ENCODE assay signal across 9 mouse cellular contexts in the genomic region with DNA sequence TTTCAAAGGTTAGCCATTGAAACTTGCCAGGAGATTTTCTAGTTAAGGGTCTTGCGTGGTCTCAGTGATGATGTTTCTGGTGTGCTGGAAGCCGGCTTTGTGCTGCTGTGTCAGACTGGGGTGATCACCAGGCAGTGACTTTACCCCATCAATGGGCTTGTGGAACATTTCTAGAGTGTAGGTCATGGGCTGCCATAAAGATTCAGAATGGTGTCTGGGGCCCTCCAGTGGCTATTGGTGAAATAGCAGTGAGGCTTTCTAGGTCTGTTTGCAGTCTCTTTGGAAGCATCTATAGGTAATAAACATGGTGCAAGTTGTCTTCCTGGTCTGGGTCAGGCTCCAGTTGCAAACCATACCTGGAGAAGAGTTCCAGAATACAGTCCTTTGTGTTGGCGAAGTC.
DNase-seq lines count a peak whose midpoint lies in the region; ATAC-seq lines count a peak whose summit lies in the region.
"Had no signal": no experiment of that assay in that cellular context is flagged by ENCODE, and none has a peak within 500 bp of the region (broad histone marks: within the 10 kb centered on the region; RNA-seq: fewer than 3 reads in every experiment).

No protein-coding gene starts in this region.

- H3K9ac ChIP-seq in forebrain, embryonic 11.5 days (ENCODE audit: low read length), result no peak overlapping the region
- H3K9ac ChIP-seq in forebrain, embryonic 15.5 days (replicated peaks), result no peak overlapping the region
- H3K9ac ChIP-seq: midbrain, embryonic 12.5 days had no signal

- no peaks in the 10 kb centered on the region for H3K4me1 ChIP-seq in forebrain, embryonic 11.5 days (replicated peaks; ENCODE audit: control insufficient read depth, insufficient read depth, low read length)
- no peaks in the 10 kb centered on the region for H3K4me1 ChIP-seq in forebrain, embryonic 10.5 days
- no peaks in the 10 kb centered on the region for H3K4me1 ChIP-seq in forebrain, embryonic 15.5 days
- H3K4me1 ChIP-seq: midbrain, embryonic 12.5 days had no signal

- H3K27ac ChIP-seq in forebrain, embryonic 11.5 days (ENCODE audit: low read depth, low read length), result no peak overlapping the region
- no peak overlapping the region for H3K27ac ChIP-seq in forebrain, embryonic 10.5 days
- H3K27ac ChIP-seq in forebrain, embryonic 15.5 days (replicated peaks), result no peak overlapping the region
- H3K27ac ChIP-seq: midbrain, embryonic 12.5 days had no signal

- ATAC-seq in forebrain, embryonic 11.5 days (replicated peaks; ENCODE audit: low FRiP score), result peak; percentile 33; the same call in 1 of the 2 replicates
- 0 out of 2 replicates have a peak, but pooled peaks have one; percentile 51 for ATAC-seq in forebrain, embryonic 15.5 days (replicated peaks)

- H3K27me3 ChIP-seq in forebrain, embryonic 11.5 days (ENCODE audit: control insufficient read depth, insufficient read depth, low read length), result no peaks in the 10 kb centered on the region
- no peaks in the 10 kb centered on the region for H3K27me3 ChIP-seq in forebrain, embryonic 10.5 days (ENCODE audit: poor library complexity, severe bottlenecking)
- H3K27me3 ChIP-seq in forebrain, embryonic 15.5 days, result no peaks in the 10 kb centered on the region
- H3K27me3 ChIP-seq: midbrain, embryonic 12.5 days had no signal

- H3K36me3 ChIP-seq in forebrain, embryonic 11.5 days (ENCODE audit: control insufficient read depth, insufficient read depth, low read length), result no peaks in the 10 kb centered on the region
- no peaks in the 10 kb centered on the region for H3K36me3 ChIP-seq in forebrain, embryonic 10.5 days (replicated peaks)
- no peaks in the 10 kb centered on the region for H3K36me3 ChIP-seq in forebrain, embryonic 15.5 days
- H3K36me3 ChIP-seq: midbrain, embryonic 12.5 days had no signal

- no peak overlapping the region for H3K4me3 ChIP-seq in forebrain, embryonic 11.5 days (ENCODE audit: low read depth, low read length)
- no peak overlapping the region for H3K4me3 ChIP-seq in forebrain, embryonic 10.5 days
- no peak overlapping the region for H3K4me3 ChIP-seq in forebrain, embryonic 15.5 days
- H3K4me3 ChIP-seq: midbrain, embryonic 12.5 days had no signal

- peak; percentile 55 for DNase-seq in forebrain, embryonic 11.5 days (ENCODE audit: low spot score)
- DNase-seq in forebrain, embryonic 10.5 days (ENCODE audit: extremely low spot score, low spot score), result no peak
- peak; percentile 22 for DNase-seq in testis, postnatal 14 days (ENCODE audit: low spot score)
- no peak for DNase-seq in testis, postnatal 10 days (ENCODE audit: low spot score)
- peak; percentile 65 to 72 for DNase-seq in layer of hippocampus, postnatal 25 days (ENCODE audit: extremely low spot score in 1 of 2, low spot score in 1 of 2)
- DNase-seq in retina, embryonic 14.5 days (ENCODE audit: low spot score), result peak; percentile 67
- DNase-seq in gastrocnemius, postnatal 25 days, result no peak

- 62% methylated on average over 3 of the region's 3 CpGs for WGBS in forebrain, embryonic 11.5 days
- WGBS in forebrain, embryonic 10.5 days, result 73% methylated on average over 3 of the region's 3 CpGs
- WGBS in forebrain, embryonic 15.5 days, result 74% methylated on average over 3 of the region's 3 CpGs

- H3K4me2 ChIP-seq in forebrain, embryonic 11.5 days (ENCODE audit: low read depth, low read length, severe bottlenecking), result no peak overlapping the region
- no peak overlapping the region for H3K4me2 ChIP-seq in forebrain, embryonic 15.5 days (replicated peaks)
- H3K4me2 ChIP-seq: midbrain, embryonic 12.5 days had no signal

- no peaks in the 10 kb centered on the region for H3K9me3 ChIP-seq in forebrain, embryonic 11.5 days (ENCODE audit: control insufficient read depth, low read length)
- no peaks in the 10 kb centered on the region for H3K9me3 ChIP-seq in forebrain, embryonic 10.5 days
- no peaks in the 10 kb centered on the region for H3K9me3 ChIP-seq in forebrain, embryonic 15.5 days
- H3K9me3 ChIP-seq: midbrain, embryonic 12.5 days had no signal

Comparison
In these comparisons a context has a peak if more than half of its experiments do, and no peak if none do; other contexts are left out.
1. DNase-seq: peak in forebrain, embryonic 11.5 days (single experiment), testis, postnatal 14 days (single experiment), layer of hippocampus, postnatal 25 days (2 of 2) and retina, embryonic 14.5 days (single experiment); none in forebrain, embryonic 10.5 days (single experiment), testis, postnatal 10 days (single experiment) and gastrocnemius, postnatal 25 days (single experiment).